Mouse (Mus musculus): ENCODE data around the gene Rufy2.
"Not testable (repeated sequence)": the region's sequence is repeated elsewhere in the genome, so short reads cannot be mapped to it uniquely, and the experiment has no call there.

The Rufy2 gene

GRCm38 (mm10) chr10:63051267-63051666 lies 71.2 kb downstream of the Rufy2 start:
- DNase-seq (ENCODE audit: extremely low read depth, low read depth), result no peak

- no peak for DNase-seq (ENCODE audit: extremely low read depth, low read depth)
These were observed 72.0 kb downstream of the Rufy2 start for GRCm38 (mm10) chr10:63052011-63052410.

GRCm38 (mm10) chr10:63053007-63053406 lies 73.0 kb downstream of the Rufy2 start:
- DNase-seq (ENCODE audit: extremely low read depth, low read depth), result no peak

GRCm38 (mm10) chr10:63054071-63054470 lies 74.0 kb downstream of the Rufy2 start:
- not testable (repeated sequence) for DNase-seq (ENCODE audit: extremely low read depth, low read depth)

GRCm38 (mm10) chr10:63054586-63054985 lies 74.6 kb downstream of the Rufy2 start:
- no peak for DNase-seq (ENCODE audit: extremely low read depth, low read depth)

- DNase-seq (ENCODE audit: extremely low read depth, low read depth), result no peak
These were observed 77.1 kb downstream of the Rufy2 start for GRCm38 (mm10) chr10:63056966-63057750.

- no peak for DNase-seq (ENCODE audit: extremely low read depth, low read depth)
These were observed 79.8 kb downstream of the Rufy2 start, which contains the start of gene Pbld1 for GRCm38 (mm10) chr10:63059862-63060261. TSS of gene Pbld1 (plus strand) at chr10:63060162.

GRCm38 (mm10) chr10:63060406-63060805 lies 80.4 kb downstream of the Rufy2 start:
- no peak for DNase-seq (ENCODE audit: extremely low read depth, low read depth)

GRCm38 (mm10) chr10:63061266-63061665 lies 81.2 kb downstream of the Rufy2 start:
- DNase-seq (ENCODE audit: extremely low read depth, low read depth), result no peak

GRCm38 (mm10) chr10:63062696-63063095 lies 82.7 kb downstream of the Rufy2 start:
- no peak for DNase-seq (ENCODE audit: extremely low read depth, low read depth)

GRCm38 (mm10) chr10:63063365-63063764 lies 83.3 kb downstream of the Rufy2 start:
- DNase-seq (ENCODE audit: extremely low read depth, low read depth), result no peak

- DNase-seq (ENCODE audit: extremely low read depth, low read depth), result no peak
These were observed 84.5 kb downstream of the Rufy2 start for GRCm38 (mm10) chr10:63064516-63064915.

- DNase-seq (ENCODE audit: extremely low read depth, low read depth), result no peak
These were observed 85.5 kb downstream of the Rufy2 start for GRCm38 (mm10) chr10:63065561-63065960.

GRCm38 (mm10) chr10:63065988-63066387 lies 86.0 kb downstream of the Rufy2 start:
- peak; percentile 23 for DNase-seq (ENCODE audit: extremely low read depth, low read depth)
